Mouse (Mus musculus) lung, embryonic 14.5 days (tissue): ENCODE results near the gene Mon1b. TPM values are rescaled to one million over a fixed set of nuclear protein-coding genes. Genes with fewer than 3 reads are reported as not detected.

ENCODE experiments used
- ATAC-seq: fragments of 200-750 bp; cut with Nextera tagmentation; 2 replicates; pipeline ENCODE4 v1.8.0; 2017; ENCODE audit warnings: mild to moderate bottlenecking, moderate TSS enrichment, moderate library complexity; ENCODE audit not compliant: insufficient read depth
- DNase-seq: peaks from one replicate; pipeline ENCODE4 v3.0.0-alpha.2; 2015
- H3K27ac ChIP-seq: fragments of 300-500 bp; sonication (generic); 2 replicates; pipeline ENCODE4 v1.5.1; 2014; ENCODE audit warnings: low read depth, mild to moderate bottlenecking, moderate library complexity
- H3K27me3 ChIP-seq: fragments of 300-500 bp; sonication (generic); 2 replicates; pipeline ENCODE4 v1.6.1; 2014; ENCODE audit warnings: low read length, control low read depth; ENCODE audit not compliant: insufficient read depth
- H3K36me3 ChIP-seq: fragments of 300-500 bp; sonication (generic); 2 replicates; pipeline ENCODE4 v1.6.1; 2014; ENCODE audit warnings: control low read depth; ENCODE audit not compliant: insufficient read depth
- H3K4me1 ChIP-seq: fragments of 300-500 bp; sonication (generic); 2 replicates; pipeline ENCODE4 v1.6.1; 2014; ENCODE audit warnings: antibody characterized with exemption, control low read depth; ENCODE audit not compliant: insufficient read depth
- H3K4me2 ChIP-seq: fragments of 300-500 bp; sonication (generic); 2 replicates; pipeline ENCODE4 v1.6.1; 2014; ENCODE audit warnings: mild to moderate bottlenecking
- H3K4me3 ChIP-seq: fragments of 300-500 bp; sonication (generic); 2 replicates; pipeline ENCODE4 v1.5.1; 2014; ENCODE audit warnings: low read depth, low read length
- H3K9ac ChIP-seq: fragments of 300-500 bp; sonication (generic); 2 replicates; pipeline ENCODE4 v1.6.1; 2014
- H3K9me3 ChIP-seq: fragments of 300-500 bp; sonication (generic); 2 replicates; pipeline ENCODE4 v1.6.1; 2016; ENCODE audit warnings: low read depth, low read length, control low read depth
- CTCF ChIP-seq: IDR thresholded peaks from 2 replicates; pipeline ENCODE4 v1.5.1; 2016; ENCODE audit warnings: antibody characterized with exemption, low read depth
- WGBS: fragments of 180-500 bp; shearing (Covaris S2); extraction: QIAGEN DNeasy Blood & Tissue Kit; methylation state at CpG from one replicate; pipeline ENCODE4 v1.1.7; 2014; 5-methylcytosine and 5-hydroxymethylcytosine counted together
- polyA plus RNA-seq: library from polyadenylated mRNA; unstranded; fragments of >200 nt; fragmentation: Nextera tagmentation; extraction: Ambion mirVana; gene quantifications from 2 replicates; pipeline ENCODE4 v1.2.1, GENCODE M21; 2014

Gene Mon1b
- polyA plus RNA-seq, 1 experiment from 2014 or later: 9.8 TPM

DNA sequence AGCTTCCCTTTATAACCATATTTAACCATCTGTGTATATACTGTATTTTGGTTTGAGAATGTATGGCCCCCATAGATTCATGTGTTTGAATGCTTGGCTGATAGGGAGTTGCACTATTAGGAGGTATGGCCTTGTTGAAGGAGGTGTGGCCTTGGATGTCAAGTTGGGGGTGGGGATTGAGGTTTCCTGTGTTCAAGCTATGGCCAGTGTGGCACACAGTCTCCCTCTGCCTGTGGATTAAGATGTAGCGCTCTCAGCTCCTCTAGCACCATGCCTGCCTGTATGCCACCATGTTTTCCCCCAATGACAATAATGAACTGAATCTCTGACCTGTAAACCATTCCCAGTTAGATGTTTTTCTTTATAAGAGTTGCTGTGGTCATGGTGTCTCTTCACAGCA lies 24.7 kb downstream of the Mon1b start:
- DNase-seq (no peak), ATAC-seq (no peak)
- H3K4me3 ChIP-seq: no peak overlapping the region
- H3K4me1 ChIP-seq: no peaks in the 10 kb centered on the region
- WGBS: 91% methylated on average over 1 of the region's 1 CpGs
- H3K36me3 ChIP-seq: no peaks in the 10 kb centered on the region
- H3K9me3 ChIP-seq: no peaks in the 10 kb centered on the region
- no peak overlapping the region for H3K27ac ChIP-seq
- H3K9ac ChIP-seq: no peak overlapping the region
- H3K4me2 ChIP-seq: no peak overlapping the region
- no peak for TF ChIP-seq CTCF
- H3K27me3 ChIP-seq: no peaks in the 10 kb centered on the region

DNA sequence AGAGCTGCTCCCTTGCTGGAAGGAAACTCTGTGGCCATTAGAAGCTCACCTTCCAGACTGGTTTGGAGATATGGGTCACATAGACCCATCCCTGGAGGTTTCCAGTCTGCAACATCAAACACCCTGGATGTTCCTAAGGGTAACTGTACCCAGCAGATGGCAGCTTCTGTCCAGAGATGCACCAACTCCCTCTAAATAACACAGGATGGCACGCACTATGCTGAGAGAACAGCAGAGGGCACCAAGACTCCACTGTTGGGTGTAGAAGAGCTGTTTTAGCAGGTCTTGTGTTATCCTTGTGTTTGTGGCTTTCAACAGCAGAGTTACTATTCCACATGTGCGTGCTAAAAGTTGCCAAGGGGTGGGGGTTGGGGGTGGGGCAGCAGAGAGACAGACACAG lies 29.2 kb downstream of the Mon1b start:
- H3K4me3 ChIP-seq: no peak overlapping the region
- peak; percentile 90; the same call in 1 of the 2 replicates for ATAC-seq
- H3K4me1 ChIP-seq: no peaks in the 10 kb centered on the region
- peak; percentile 99 for TF ChIP-seq CTCF
- no peak overlapping the region for H3K9ac ChIP-seq
- no peaks in the 10 kb centered on the region for H3K9me3 ChIP-seq
- WGBS: 5% methylated on average over 2 of the region's 2 CpGs
- H3K36me3 ChIP-seq: no peaks in the 10 kb centered on the region
- no peaks in the 10 kb centered on the region for H3K27me3 ChIP-seq
- peak; percentile 94 for DNase-seq
- H3K27ac ChIP-seq: no peak overlapping the region
- no peak overlapping the region for H3K4me2 ChIP-seq

DNA sequence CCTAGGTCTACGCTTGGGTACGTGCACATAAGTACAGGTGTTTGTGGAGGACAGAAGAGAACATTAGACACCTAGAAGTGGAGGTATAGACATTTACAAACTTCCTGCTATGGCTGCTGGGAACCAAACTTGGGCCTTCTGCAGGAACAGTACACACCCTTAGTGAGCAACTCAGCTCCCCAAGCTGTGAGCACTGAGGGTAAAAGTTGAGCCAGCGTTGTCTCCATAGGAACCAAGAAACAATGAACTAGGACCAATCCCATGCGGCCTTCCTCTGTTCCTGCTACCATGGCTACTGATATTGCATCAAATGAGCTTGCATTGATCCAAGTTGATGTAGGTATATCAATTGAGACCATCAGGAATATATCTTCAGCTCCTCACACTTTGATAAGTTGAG lies 29.6 kb downstream of the Mon1b start:
- ATAC-seq (no peak), DNase-seq (no peak)
- H3K4me1 ChIP-seq: no peaks in the 10 kb centered on the region
- H3K36me3 ChIP-seq: no peaks in the 10 kb centered on the region
- 61% methylated on average over 4 of the region's 4 CpGs for WGBS
- no peak overlapping the region for H3K9ac ChIP-seq
- H3K4me2 ChIP-seq: no peak overlapping the region
- H3K4me3 ChIP-seq: no peak overlapping the region
- H3K27me3 ChIP-seq: no peaks in the 10 kb centered on the region
- no peak overlapping the region for H3K27ac ChIP-seq
- H3K9me3 ChIP-seq: no peaks in the 10 kb centered on the region
- no peak for TF ChIP-seq CTCF

DNA sequence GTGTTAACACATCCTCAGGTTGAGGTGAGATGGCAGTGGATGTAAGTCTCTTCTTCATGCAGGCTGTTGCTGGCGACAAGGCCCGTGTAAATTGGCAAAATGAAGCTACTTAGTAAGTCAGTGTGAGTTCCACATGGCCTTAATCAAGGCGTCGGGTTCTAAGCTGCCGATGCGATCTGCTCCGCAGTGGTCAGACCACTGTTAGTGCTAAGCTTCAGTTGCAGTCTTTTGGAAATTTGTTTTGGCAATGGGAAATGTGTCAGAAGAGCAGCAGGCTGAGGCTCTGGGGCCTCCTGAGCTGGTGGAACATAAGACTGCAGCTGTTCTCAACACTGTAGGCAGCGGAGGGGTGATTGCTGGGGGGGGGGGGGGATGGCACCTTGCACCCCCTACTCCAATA lies 30.6 kb downstream of the Mon1b start:
- Histone ChIP-seq H3K27ac (no peak overlapping the region), H3K4me2 (no peak overlapping the region), H3K27me3 (no peaks in the 10 kb centered on the region), H3K36me3 (no peaks in the 10 kb centered on the region), H3K4me3 (no peak overlapping the region), H3K9me3 (no peaks in the 10 kb centered on the region), H3K9ac (no peak overlapping the region), H3K4me1 (no peaks in the 10 kb centered on the region)
- 52% methylated on average over 8 of the region's 8 CpGs for WGBS
- ATAC-seq: no peak
- no peak for DNase-seq
- TF ChIP-seq CTCF: no peak

DNA sequence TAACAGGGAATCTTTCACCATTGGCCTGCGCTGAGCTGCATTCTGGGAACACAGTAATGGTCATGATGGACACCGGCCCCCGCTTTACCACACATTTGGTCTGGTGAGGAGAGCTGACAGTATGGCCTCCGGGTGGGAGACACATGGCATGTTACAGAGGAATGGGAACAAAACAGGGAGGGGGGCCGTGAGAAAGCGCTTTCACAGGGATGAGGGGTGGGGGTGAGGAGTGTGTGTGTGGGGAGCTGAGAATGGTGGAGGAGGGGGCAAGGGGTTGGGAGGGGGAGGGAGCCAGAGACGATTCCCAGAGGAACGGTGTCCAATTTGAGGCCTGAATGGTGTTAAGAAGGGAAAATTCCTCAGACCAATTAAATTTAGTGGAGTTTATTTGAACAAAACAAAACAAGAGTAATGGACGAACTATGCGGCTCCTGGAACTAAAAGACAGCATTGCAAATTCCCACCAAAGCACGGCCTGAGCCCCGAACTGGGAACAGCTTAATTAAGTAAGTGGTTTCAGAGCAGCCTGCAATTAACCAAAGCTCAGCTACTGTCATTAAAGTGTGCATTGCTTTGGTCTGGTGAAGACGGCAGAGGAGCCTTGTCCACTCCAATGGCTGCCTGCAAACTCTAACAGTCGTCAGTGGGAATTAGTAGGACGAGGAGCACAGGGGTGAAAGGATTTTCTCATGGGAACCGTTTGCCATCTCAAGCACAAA lies 31.5 kb downstream of the Mon1b start:
- Histone ChIP-seq H3K4me3 (no peak overlapping the region), H3K36me3 (no peaks in the 10 kb centered on the region), H3K27me3 (no peaks in the 10 kb centered on the region), H3K4me1 (no peaks in the 10 kb centered on the region), H3K4me2 (no peak overlapping the region), H3K9me3 (no peaks in the 10 kb centered on the region), H3K27ac (no peak overlapping the region), H3K9ac (no peak overlapping the region)
- DNase-seq: no peak
- no peak for ATAC-seq
- WGBS: 69% methylated on average over 16 of the region's 16 CpGs
- no peak for TF ChIP-seq CTCF

DNA sequence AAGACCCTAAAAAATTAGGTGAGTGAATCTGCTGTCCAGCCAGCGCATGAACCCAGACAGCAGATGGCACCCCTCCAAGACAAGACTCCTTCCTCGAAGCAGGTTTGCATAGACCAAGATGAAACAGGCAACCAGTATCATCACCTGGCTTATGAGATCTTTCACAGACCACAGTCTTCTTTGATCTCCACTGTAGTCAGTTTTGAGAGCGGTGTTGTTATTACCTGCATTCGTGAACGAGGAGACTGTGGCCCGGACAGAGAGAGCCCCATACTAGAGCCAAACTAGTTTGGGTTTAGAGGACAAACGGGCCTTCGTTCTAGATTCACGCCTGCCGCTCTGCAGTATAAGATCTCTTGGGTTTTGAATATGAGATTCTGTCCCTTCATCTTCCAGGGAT lies 34.5 kb downstream of the Mon1b start:
- ATAC-seq (no peak), DNase-seq (no peak)
- no peaks in the 10 kb centered on the region for H3K9me3 ChIP-seq
- no peak overlapping the region for H3K4me3 ChIP-seq
- no peak overlapping the region for H3K9ac ChIP-seq
- no peaks in the 10 kb centered on the region for H3K4me1 ChIP-seq
- H3K36me3 ChIP-seq: no peaks in the 10 kb centered on the region
- no peak overlapping the region for H3K4me2 ChIP-seq
- no peak overlapping the region for H3K27ac ChIP-seq
- no peaks in the 10 kb centered on the region for H3K27me3 ChIP-seq
- TF ChIP-seq CTCF: no peak
- 69% methylated on average over 10 of the region's 10 CpGs for WGBS

DNA sequence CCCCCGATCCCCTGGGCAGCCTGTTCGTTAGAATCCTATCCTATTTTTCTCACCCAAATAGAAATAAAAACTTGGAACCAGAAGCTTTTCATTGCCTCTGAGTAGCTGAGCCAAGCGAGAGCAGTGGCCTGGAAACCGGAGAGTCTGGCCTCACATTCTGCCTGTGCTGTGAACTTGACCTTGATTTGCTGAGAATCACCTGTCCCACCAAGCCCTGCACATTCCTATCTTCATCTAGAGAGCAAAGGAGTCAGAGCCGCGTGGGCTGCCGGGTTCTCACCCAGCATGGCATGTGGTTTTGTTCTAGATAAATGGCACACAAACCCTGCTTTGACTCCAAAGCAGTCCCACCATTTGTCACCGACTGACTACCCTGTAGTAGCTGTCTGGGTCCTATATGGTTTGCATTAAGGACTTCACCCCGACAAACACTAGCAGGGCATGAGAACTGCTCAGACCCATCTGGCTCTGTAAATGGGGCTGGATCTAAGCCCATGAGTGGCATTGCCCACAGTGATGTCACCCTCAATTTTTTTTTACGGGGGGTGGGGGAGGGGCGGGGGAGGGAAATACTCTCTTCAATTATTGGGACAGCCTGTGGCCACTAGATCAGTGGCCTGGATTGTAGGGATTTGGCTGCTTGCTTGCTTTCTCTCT lies 37.3 kb downstream of the Mon1b start:
- WGBS: 69% methylated on average over 11 of the region's 11 CpGs

More for the DNA sequence above, 37.3 kb downstream of the Mon1b start:
- H3K4me3 ChIP-seq: no peak overlapping the region
- no peak overlapping the region for H3K9ac ChIP-seq
- no peaks in the 10 kb centered on the region for H3K4me1 ChIP-seq
- ATAC-seq (no peak), DNase-seq (no peak)
- no peaks in the 10 kb centered on the region for H3K36me3 ChIP-seq
- no peak for TF ChIP-seq CTCF
- H3K4me2 ChIP-seq: no peak overlapping the region
- no peaks in the 10 kb centered on the region for H3K9me3 ChIP-seq
- H3K27ac ChIP-seq: no peak overlapping the region
- no peaks in the 10 kb centered on the region for H3K27me3 ChIP-seq
